Mouse (Mus musculus): Measurements from ENCODE around the gene Gm45902. TPM values are rescaled to one million over a fixed set of nuclear protein-coding genes. Genes with fewer than 3 reads are reported as not detected.

The Gm45902 gene
- polyA plus RNA-seq, 1 experiment from 2014 or later = 7.5 TPM

Other genes with a start within 250 kb of the Gm45902 start
- 99.2 and 114 TPM in 2 replicates for gene Nmt2, start 228.6 kb downstream of the Gm45902 start, polyA plus RNA-seq (2014; fragmentation: Nextera tagmentation; extraction: Ambion mirVana)
- 13.9 and 16.3 TPM in 2 replicates for gene Rpp38, start 180.1 kb downstream of the Gm45902 start, polyA plus RNA-seq (2014; fragmentation: Nextera tagmentation; extraction: Ambion mirVana)
- gene Acbd7, start 176.6 kb downstream of the Gm45902 start, polyA plus RNA-seq (2014; fragmentation: Nextera tagmentation; extraction: Ambion mirVana) = 2.3 and 5.4 TPM in 2 replicates
- not detected in 2 replicates for gene Olah, start 115.6 kb downstream of the Gm45902 start, polyA plus RNA-seq (2014; fragmentation: Nextera tagmentation; extraction: Ambion mirVana)
- gene Meig1, start 90.1 kb downstream of the Gm45902 start, polyA plus RNA-seq (2014; fragmentation: Nextera tagmentation; extraction: Ambion mirVana) = 2.8 and 4.3 TPM in 2 replicates
- gene Dclre1c, start 88.7 kb downstream of the Gm45902 start, polyA plus RNA-seq (2014; fragmentation: Nextera tagmentation; extraction: Ambion mirVana) = 8.7 and 9.8 TPM in 2 replicates
- 7.8 and 10.1 TPM in 2 replicates for gene Suv39h2, start 37.8 kb downstream of the Gm45902 start, polyA plus RNA-seq (2014; fragmentation: Nextera tagmentation; extraction: Ambion mirVana)
- gene Hspa14, start within 50 bp of the Gm45902 start, polyA plus RNA-seq (2014; fragmentation: Nextera tagmentation; extraction: Ambion mirVana) = 63.8 and 66.5 TPM in 2 replicates
- gene Cdnf, start 240 bp upstream of the Gm45902 start, polyA plus RNA-seq (2014; fragmentation: Nextera tagmentation; extraction: Ambion mirVana) = 0.11 and 0.12 TPM in 2 replicates
- gene Fam107b, start 57.7 kb upstream of the Gm45902 start, polyA plus RNA-seq (2014; fragmentation: Nextera tagmentation; extraction: Ambion mirVana) = 34.4 and 40.0 TPM in 2 replicates

Measured in neural tube, embryonic 14.5 days (tissue).